Mouse (Mus musculus) limb, embryonic 11.5 days (tissue): ENCODE data around the gene Nwd1. TPM values are rescaled to one million over a fixed set of nuclear protein-coding genes. Genes with fewer than 3 reads are reported as not detected.
"Not testable (repeated sequence)": the region's sequence is repeated elsewhere in the genome, so short reads cannot be mapped to it uniquely, and the experiment has no call there.

Experiments used
- ATAC-seq: fragments of 200-750 bp; cut with Nextera tagmentation; 2 replicates; pipeline ENCODE4 v1.8.0; 2017; ENCODE audit warnings: low read depth; ENCODE audit not compliant: insufficient number of reproducible peaks, low FRiP score, low TSS enrichment
- DNase-seq: peaks from one replicate; pipeline ENCODE4 v3.0.0-alpha.2; 2015; ENCODE audit warnings: low spot score
- H3K27ac ChIP-seq: fragments of 300-500 bp; sonication (generic); replicated peaks from 2 replicates; pipeline ENCODE4 v1.5.1; 2014; ENCODE audit warnings: low read depth, mild to moderate bottlenecking, low read length
- H3K27me3 ChIP-seq: fragments of 300-500 bp; sonication (generic); 2 replicates; pipeline ENCODE4 v1.6.1; 2014; ENCODE audit warnings: mild to moderate bottlenecking, low read length, mixed read lengths; ENCODE audit not compliant: control insufficient read depth, insufficient read depth
- H3K36me3 ChIP-seq: fragments of 300-500 bp; sonication (generic); 2 replicates; pipeline ENCODE4 v1.6.1; 2014; ENCODE audit warnings: mild to moderate bottlenecking, low read length, moderate library complexity, mixed read lengths; ENCODE audit not compliant: control insufficient read depth, insufficient read depth
- H3K4me1 ChIP-seq: fragments of 300-500 bp; sonication (generic); 2 replicates; pipeline ENCODE4 v1.6.1; 2014; ENCODE audit warnings: low read length, mixed read lengths; ENCODE audit not compliant: control insufficient read depth, insufficient read depth
- H3K4me2 ChIP-seq: fragments of 300-500 bp; sonication (generic); 2 replicates; pipeline ENCODE4 v1.6.1; 2014; ENCODE audit warnings: low read depth, mild to moderate bottlenecking, moderate library complexity; ENCODE audit not compliant: severe bottlenecking
- H3K4me3 ChIP-seq: fragments of 300-500 bp; sonication (generic); 2 replicates; pipeline ENCODE4 v1.5.1; 2014; ENCODE audit warnings: low read depth, low read length
- H3K9ac ChIP-seq: fragments of 300-500 bp; sonication (generic); 2 replicates; pipeline ENCODE4 v1.6.1; 2014; ENCODE audit warnings: mild to moderate bottlenecking, low read length
- H3K9me3 ChIP-seq: fragments of 300-500 bp; sonication (generic); 2 replicates; pipeline ENCODE4 v1.6.1; 2016; ENCODE audit warnings: low read length; ENCODE audit not compliant: control insufficient read depth
- WGBS: fragments of 180-500 bp; shearing (Covaris S2); extraction: QIAGEN DNeasy Blood & Tissue Kit; methylation state at CpG from one replicate; pipeline ENCODE4 v1.1.7; 2014; 5-methylcytosine and 5-hydroxymethylcytosine counted together
- polyA plus RNA-seq: library from polyadenylated mRNA; unstranded; fragments of >200 nt; fragmentation: Nextera tagmentation; extraction: Ambion mirVana; gene quantifications from 2 replicates; pipeline ENCODE4 v1.2.1, GENCODE M21; 2014

Nwd1 gene
- polyA plus RNA-seq, 1 experiment from 2014 or later = 0.03 TPM

DNA sequence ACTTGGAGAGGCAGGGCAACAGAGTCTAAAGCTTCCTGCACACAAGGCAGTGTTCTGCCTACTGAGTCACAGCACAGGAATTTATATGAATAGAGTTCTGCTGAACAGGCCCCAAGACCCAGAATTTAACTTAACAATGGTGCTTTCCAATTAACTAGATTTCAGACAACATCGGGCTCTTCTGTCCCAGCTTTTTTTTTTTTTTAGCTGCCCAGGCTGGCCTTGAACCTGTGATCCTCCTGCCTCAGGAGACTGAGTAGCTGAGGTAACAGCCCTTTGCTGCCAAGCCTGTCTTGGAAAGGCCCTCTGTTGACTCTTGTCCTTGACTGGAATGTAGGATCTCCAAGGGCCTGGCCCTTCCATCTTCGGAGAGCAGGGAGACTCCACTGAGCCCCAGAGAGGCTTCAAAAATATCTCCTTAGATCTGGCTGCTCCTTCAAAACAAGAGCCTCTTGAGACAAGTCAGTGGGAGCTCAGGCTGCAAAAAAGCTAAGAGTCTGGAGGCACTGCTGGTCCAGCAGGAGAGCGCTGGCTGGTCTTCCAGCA, 17.7 kb downstream of the Nwd1 start:
- 83% methylated on average over 3 of the region's 3 CpGs for WGBS

DNA sequence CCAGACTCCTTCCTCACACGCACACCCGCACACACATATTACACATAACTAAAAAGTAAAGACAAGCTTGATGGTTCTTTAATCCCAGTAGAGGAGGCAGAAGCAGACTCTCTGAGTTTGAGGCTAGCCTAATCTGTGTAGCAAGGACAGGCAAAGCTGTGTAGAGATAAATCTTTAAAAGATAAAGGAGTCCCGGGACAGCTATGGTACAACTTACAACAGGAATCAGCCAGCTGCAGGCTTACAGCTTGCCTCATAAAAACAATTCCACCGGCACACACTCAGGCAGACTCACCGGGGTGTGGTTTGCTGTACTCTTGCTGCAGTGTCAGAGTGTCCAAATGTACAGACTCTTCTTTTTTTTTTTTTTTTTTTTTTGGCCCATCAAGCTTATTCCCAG, 18.2 kb downstream of the Nwd1 start:
- Histone ChIP-seq H3K4me3 (no peak overlapping the region), H3K4me1 (no peaks in the 10 kb centered on the region), H3K27me3 (no peaks in the 10 kb centered on the region), H3K9me3 (no peaks in the 10 kb centered on the region), H3K4me2 (no peak overlapping the region), H3K36me3 (no peaks in the 10 kb centered on the region), H3K27ac (no peak overlapping the region), H3K9ac (no peak overlapping the region)
- 80% methylated on average over 5 of the region's 5 CpGs for WGBS
- DNase-seq = no peak
- no peak for ATAC-seq

More for the DNA sequence above, 17.7 kb downstream of the Nwd1 start:
- H3K4me2 ChIP-seq = no peak overlapping the region
- ATAC-seq (no peak), DNase-seq (no peak)
- H3K36me3 ChIP-seq = no peaks in the 10 kb centered on the region
- no peak overlapping the region for H3K27ac ChIP-seq
- no peaks in the 10 kb centered on the region for H3K9me3 ChIP-seq
- H3K9ac ChIP-seq = no peak overlapping the region
- no peaks in the 10 kb centered on the region for H3K4me1 ChIP-seq
- no peaks in the 10 kb centered on the region for H3K27me3 ChIP-seq
- H3K4me3 ChIP-seq = no peak overlapping the region

DNA sequence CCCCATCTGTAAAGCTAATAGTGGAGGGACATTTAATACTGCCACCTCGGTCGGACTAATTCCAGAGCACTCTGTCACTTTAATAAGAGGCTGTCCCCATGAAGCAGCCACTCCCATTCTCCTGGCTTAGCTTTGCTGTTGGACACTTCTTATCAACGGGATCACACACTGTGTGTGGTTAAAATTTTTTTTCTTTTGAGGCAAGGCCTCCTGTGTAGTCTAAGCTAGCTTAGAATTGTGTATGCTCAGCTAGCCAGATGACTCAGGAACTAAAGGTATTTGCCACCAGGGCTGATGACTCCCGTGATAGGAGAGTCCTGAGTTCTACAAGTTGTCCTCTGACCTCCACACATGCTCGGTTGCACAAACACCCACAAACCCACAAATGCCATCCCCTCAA, 18.9 kb downstream of the Nwd1 start:
- no peak for ATAC-seq
- Histone ChIP-seq H3K36me3 (no peaks in the 10 kb centered on the region), H3K4me2 (no peak overlapping the region), H3K4me3 (no peak overlapping the region), H3K4me1 (no peaks in the 10 kb centered on the region), H3K27ac (no peak overlapping the region), H3K9ac (no peak overlapping the region), H3K27me3 (no peaks in the 10 kb centered on the region), H3K9me3 (no peaks in the 10 kb centered on the region)
- WGBS = 76% methylated on average over 5 of the region's 5 CpGs
- no peak for DNase-seq

DNA sequence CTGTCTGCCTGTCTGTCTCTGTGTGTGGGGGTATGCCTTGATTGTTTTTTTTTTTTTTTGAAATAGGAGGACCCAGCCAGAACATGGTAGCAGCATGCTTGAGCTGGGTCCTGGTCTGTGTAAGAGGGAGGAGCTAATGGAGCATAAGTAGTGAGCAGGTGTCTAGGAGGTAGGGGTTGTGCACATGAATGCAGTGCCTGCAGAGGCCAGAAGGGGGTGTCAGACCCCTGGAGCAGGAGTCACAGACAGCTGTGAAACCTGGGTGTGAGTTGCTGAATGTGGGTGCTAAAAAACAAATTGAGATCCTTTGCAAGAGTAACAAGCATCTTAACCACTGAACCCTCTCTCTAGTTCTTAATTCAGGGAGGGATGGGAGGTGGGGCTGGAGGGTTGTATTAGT, 22.4 kb downstream of the Nwd1 start:
- no peak for ATAC-seq

DNA sequence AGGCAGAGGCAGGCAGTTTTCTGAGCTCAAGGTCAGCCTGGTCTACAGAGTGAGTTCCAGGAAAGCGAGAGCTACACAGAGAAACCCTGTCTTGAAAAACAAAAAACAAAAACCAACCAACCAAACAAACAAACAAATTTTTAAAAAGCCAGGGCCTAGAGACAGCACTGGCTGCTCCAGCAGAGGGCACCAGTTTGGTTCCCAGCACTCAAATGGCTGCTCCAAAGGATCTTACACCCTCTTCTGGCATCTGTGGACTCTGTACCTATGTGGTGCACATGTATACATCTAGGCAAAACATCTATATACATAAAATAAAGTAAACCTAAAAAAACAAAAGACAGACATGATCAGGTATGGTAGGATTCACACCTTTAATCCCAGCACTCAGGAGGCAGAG, 26.3 kb downstream of the Nwd1 start:
- H3K36me3 ChIP-seq = no peaks in the 10 kb centered on the region
- no peaks in the 10 kb centered on the region for H3K4me1 ChIP-seq
- DNase-seq = no peak
- H3K4me2 ChIP-seq = no peak overlapping the region
- 72% methylated on average over 1 of the region's 1 CpGs for WGBS
- no peak overlapping the region for H3K4me3 ChIP-seq
- no peaks in the 10 kb centered on the region for H3K9me3 ChIP-seq
- H3K27me3 ChIP-seq = no peaks in the 10 kb centered on the region
- no peak overlapping the region for H3K27ac ChIP-seq
- no peak for ATAC-seq
- H3K9ac ChIP-seq = no peak overlapping the region

More for the DNA sequence above, 22.4 kb downstream of the Nwd1 start:
- Histone ChIP-seq H3K4me3 (no peak overlapping the region), H3K36me3 (no peaks in the 10 kb centered on the region), H3K9me3 (no peaks in the 10 kb centered on the region), H3K4me1 (no peaks in the 10 kb centered on the region), H3K27ac (no peak overlapping the region), H3K4me2 (no peak overlapping the region), H3K27me3 (no peaks in the 10 kb centered on the region), H3K9ac (no peak overlapping the region)
- DNase-seq = no peak

DNA sequence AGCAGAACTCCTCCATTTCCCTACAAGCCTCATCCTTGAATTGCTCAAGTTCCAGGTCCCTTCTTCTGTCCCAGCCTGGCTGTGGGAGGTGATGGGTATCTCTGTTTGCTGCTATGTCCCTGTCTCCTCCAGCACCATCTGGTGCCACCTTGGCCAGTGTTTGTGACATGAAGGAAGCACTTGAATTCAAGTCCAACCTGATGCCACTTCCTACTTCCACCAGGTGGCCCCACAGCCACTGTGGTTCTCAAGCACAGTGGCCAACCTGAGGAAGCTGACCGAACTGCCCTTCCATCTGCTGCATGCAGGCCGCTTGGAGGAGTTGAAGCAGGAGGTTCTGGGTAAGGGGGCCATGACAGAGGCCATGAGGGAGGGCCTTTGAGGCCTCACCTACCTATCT, 27.7 kb downstream of the Nwd1 start:
- ATAC-seq = no peak
- no peak overlapping the region for H3K4me3 ChIP-seq
- H3K36me3 ChIP-seq = no peaks in the 10 kb centered on the region
- no peak for DNase-seq
- H3K9me3 ChIP-seq = no peaks in the 10 kb centered on the region
- H3K4me2 ChIP-seq = no peak overlapping the region
- WGBS = 78% methylated on average over 2 of the region's 2 CpGs
- H3K27ac ChIP-seq = no peak overlapping the region
- H3K27me3 ChIP-seq = no peaks in the 10 kb centered on the region
- no peaks in the 10 kb centered on the region for H3K4me1 ChIP-seq
- no peak overlapping the region for H3K9ac ChIP-seq

DNA sequence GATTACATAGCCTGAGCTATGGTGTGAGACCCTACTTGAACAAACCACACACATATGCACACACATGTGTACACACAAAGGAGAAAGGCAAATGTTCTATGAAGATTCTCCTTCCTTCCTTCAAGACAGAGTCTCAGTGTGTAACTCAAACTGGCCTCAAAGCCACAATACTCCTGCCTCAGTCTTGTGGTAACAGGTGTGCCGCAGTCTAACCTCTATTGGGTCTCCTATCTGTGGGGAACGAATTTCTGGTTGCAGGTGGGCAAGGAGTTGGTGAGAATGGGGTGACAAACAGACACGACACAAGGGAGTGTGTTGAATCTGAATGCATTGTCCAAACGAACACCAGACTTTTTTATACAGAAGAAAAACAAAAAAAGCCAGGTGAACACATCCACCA, 29.9 kb downstream of the Nwd1 start:
- Histone ChIP-seq H3K9ac (no peak overlapping the region), H3K4me3 (no peak overlapping the region), H3K4me1 (no peaks in the 10 kb centered on the region), H3K36me3 (no peaks in the 10 kb centered on the region), H3K27me3 (no peaks in the 10 kb centered on the region), H3K9me3 (no peaks in the 10 kb centered on the region), H3K4me2 (no peak overlapping the region), H3K27ac (no peak overlapping the region)
- WGBS = 62% methylated on average over 4 of the region's 4 CpGs
- ATAC-seq = no peak
- no peak for DNase-seq

DNA sequence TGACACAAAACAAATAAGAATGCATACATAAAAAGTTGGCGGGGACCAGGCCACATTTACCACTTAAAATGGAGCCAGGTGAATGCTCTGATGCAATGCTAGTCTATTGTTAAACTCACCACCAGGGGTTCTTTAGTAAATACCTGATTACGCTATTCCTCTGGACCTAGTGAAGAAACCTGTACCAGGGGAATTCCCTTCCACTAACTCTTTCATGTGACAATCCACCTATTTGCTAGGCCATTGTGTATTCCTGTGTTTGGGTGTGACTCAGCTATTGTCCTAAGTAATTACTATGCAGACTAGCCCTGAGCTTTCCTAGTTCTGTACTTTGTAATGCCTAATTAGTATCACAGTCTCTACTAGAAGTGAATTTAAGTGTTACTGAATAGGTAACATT, 30.3 kb downstream of the Nwd1 start:
- H3K36me3 ChIP-seq, H3K9ac ChIP-seq, H3K4me2 ChIP-seq, H3K27ac ChIP-seq, H3K4me3 ChIP-seq, H3K9me3 ChIP-seq, DNase-seq, ATAC-seq, H3K27me3 ChIP-seq, H3K4me1 ChIP-seq: not testable (repeated sequence)
- 58% methylated on average over 2 of the region's 2 CpGs for WGBS

DNA sequence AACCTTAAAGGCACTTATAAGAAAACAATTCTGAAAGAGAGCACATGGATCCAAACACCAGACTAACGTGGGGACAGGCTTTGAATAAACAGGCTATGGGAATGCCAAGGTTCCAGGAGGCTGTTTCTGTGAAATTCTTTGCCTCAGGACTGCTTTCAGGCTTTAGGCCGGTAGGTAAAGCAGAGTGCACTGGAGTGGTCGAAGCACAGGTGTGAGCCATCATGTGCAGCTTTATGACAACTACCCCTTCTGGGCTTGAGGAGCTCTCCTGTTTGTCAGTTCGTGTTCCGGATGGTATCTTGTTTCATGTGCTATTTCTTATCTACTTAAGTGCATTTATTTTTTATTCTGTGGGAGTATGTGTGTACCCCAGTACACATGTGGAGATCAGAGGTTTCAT, 30.8 kb downstream of the Nwd1 start:
- Histone ChIP-seq H3K9ac (no peak overlapping the region), H3K9me3 (no peaks in the 10 kb centered on the region), H3K27ac (no peak overlapping the region), H3K36me3 (no peaks in the 10 kb centered on the region), H3K4me3 (no peak overlapping the region), H3K4me1 (no peaks in the 10 kb centered on the region), H3K4me2 (no peak overlapping the region), H3K27me3 (no peaks in the 10 kb centered on the region)
- DNase-seq (no peak), ATAC-seq (no peak)
- WGBS = 71% methylated on average over 5 of the region's 5 CpGs
